Comparison of ENCODE assay signal across 14 mouse cellular contexts in the genomic region with DNA sequence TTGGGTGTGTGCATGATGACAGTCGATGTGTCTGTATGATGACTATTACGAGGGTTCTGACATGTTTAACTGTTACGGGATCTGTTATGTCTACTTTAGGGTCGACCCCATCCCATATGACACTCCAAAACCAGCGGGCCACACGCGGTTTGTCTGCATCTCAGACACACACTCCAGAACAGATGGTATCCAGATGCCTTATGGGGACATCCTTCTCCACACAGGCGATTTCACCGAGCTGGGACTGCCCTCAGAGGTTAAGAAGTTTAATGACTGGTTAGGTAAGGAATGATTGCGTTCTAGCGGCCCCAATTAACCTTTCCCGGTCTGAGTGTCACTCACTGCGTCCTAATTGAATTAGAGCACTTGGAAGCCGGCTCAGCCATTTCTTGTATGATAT. TPM values are rescaled to one million over a fixed set of nuclear protein-coding genes. Genes with fewer than 3 reads are reported as not detected.
DNase-seq lines count a peak whose midpoint lies in the region; ATAC-seq and TF ChIP-seq lines count a peak whose summit lies in the region.
"Had no signal": no experiment of that assay in that cellular context is flagged by ENCODE, and none has a peak within 500 bp of the region (broad histone marks: within the 10 kb centered on the region; RNA-seq: fewer than 3 reads in every experiment).

No protein-coding gene starts in this region.

- H3K4me3 ChIP-seq in intestine, embryonic 14.5 days (ENCODE audit: low read depth, low read length), result no peak overlapping the region
- no peak overlapping the region for H3K4me3 ChIP-seq in intestine, postnatal 0 days (ENCODE audit: low read depth, low read length)
- no peak overlapping the region for H3K4me3 ChIP-seq in hindbrain, embryonic 13.5 days
- no peak overlapping the region for H3K4me3 ChIP-seq in neural tube, embryonic 13.5 days
- H3K4me3 ChIP-seq: erythroblast, embryonic 14.5 days; lung, embryonic 15.5 days had no signal

- WGBS in intestine, embryonic 14.5 days, result 51% methylated on average over 14 of the region's 14 CpGs
- WGBS in intestine, postnatal 0 days, result 75% methylated on average over 14 of the region's 14 CpGs
- 53% methylated on average over 14 of the region's 14 CpGs for WGBS in hindbrain, embryonic 13.5 days
- 51% methylated on average over 14 of the region's 14 CpGs for WGBS in neural tube, embryonic 13.5 days

- no peak overlapping the region for H3K4me2 ChIP-seq in intestine, embryonic 14.5 days (ENCODE audit: low read length)
- no peak overlapping the region for H3K4me2 ChIP-seq in intestine, postnatal 0 days (replicated peaks; ENCODE audit: low read depth)
- H3K4me2 ChIP-seq in hindbrain, embryonic 13.5 days, result no peak overlapping the region
- no peak overlapping the region for H3K4me2 ChIP-seq in neural tube, embryonic 13.5 days
- H3K4me2 ChIP-seq: heart, embryonic 11.5 days; lung, embryonic 15.5 days had no signal

- no peak for TF ChIP-seq CTCF in intestine, postnatal 0 days (IDR thresholded peaks at IDR 0.05; ENCODE audit: low read depth)

- H3K36me3 ChIP-seq in intestine, embryonic 14.5 days (ENCODE audit: control insufficient read depth, insufficient read depth, low read length), result peaks cover 9% of the 10 kb centered on the region; the same call in 1 of the 2 replicates
- no peaks in the 10 kb centered on the region for H3K36me3 ChIP-seq in intestine, postnatal 0 days (ENCODE audit: control insufficient read depth, insufficient read depth)
- no peaks in the 10 kb centered on the region for H3K36me3 ChIP-seq in hindbrain, embryonic 13.5 days
- peaks cover 5% of the 10 kb centered on the region; the same call in 1 of the 2 replicates for H3K36me3 ChIP-seq in neural tube, embryonic 13.5 days
- H3K36me3 ChIP-seq: lung, embryonic 15.5 days had no signal

- no peaks in the 10 kb centered on the region for H3K27me3 ChIP-seq in intestine, embryonic 14.5 days (replicated peaks; ENCODE audit: control insufficient read depth, insufficient read depth, low read length)
- no peaks in the 10 kb centered on the region for H3K27me3 ChIP-seq in intestine, postnatal 0 days (replicated peaks; ENCODE audit: control insufficient read depth, insufficient read depth, low read length)
- H3K27me3 ChIP-seq in hindbrain, embryonic 13.5 days, result no peaks in the 10 kb centered on the region
- no peaks in the 10 kb centered on the region for H3K27me3 ChIP-seq in neural tube, embryonic 13.5 days
- H3K27me3 ChIP-seq: lung, embryonic 15.5 days had no signal

- no peak overlapping the region for H3K27ac ChIP-seq in intestine, embryonic 14.5 days (ENCODE audit: low read depth)
- no peak overlapping the region for H3K27ac ChIP-seq in intestine, postnatal 0 days (ENCODE audit: low read depth, low read length)
- H3K27ac ChIP-seq in hindbrain, embryonic 13.5 days, result peak overlapping the region; percentile 52; the same call in 1 of the 2 replicates
- H3K27ac ChIP-seq in neural tube, embryonic 13.5 days (replicated peaks), result peak overlapping the region; percentile 59
- H3K27ac ChIP-seq: lung, embryonic 15.5 days had no signal

- peak; percentile 45 for DNase-seq in intestine, embryonic 14.5 days (ENCODE audit: low spot score)
- peak; percentile 76 for DNase-seq in embryo, embryonic 11 days
- DNase-seq in ovary, postnatal 14 days (ENCODE audit: low spot score), result no peak
- no peak for DNase-seq in kidney, postnatal 14 days
- DNase-seq: adrenal gland, postnatal 36 days; cerebellum, postnatal 36 days; heart, postnatal 4 days; kidney, adult 9 months had no signal

- H3K9ac ChIP-seq in intestine, embryonic 14.5 days (ENCODE audit: low read length), result no peak overlapping the region
- no peak overlapping the region for H3K9ac ChIP-seq in intestine, postnatal 0 days (ENCODE audit: low read depth, low read length)
- no peak overlapping the region for H3K9ac ChIP-seq in hindbrain, embryonic 13.5 days
- no peak overlapping the region for H3K9ac ChIP-seq in neural tube, embryonic 13.5 days
- H3K9ac ChIP-seq: lung, embryonic 15.5 days had no signal

- ATAC-seq in intestine, embryonic 14.5 days (replicated peaks; ENCODE audit: low FRiP score, low TSS enrichment, low read depth), result no peak
- ATAC-seq in intestine, postnatal 0 days, result no peak
- no peak for ATAC-seq in hindbrain, embryonic 13.5 days (ENCODE audit: low FRiP score)
- no peak; the same call in 1 of the 2 replicates for ATAC-seq in neural tube, embryonic 13.5 days (ENCODE audit: low read depth)

- H3K9me3 ChIP-seq in intestine, embryonic 14.5 days (ENCODE audit: control insufficient read depth, low read length), result no peaks in the 10 kb centered on the region
- no peaks in the 10 kb centered on the region for H3K9me3 ChIP-seq in intestine, postnatal 0 days (ENCODE audit: control insufficient read depth)
- no peaks in the 10 kb centered on the region for H3K9me3 ChIP-seq in hindbrain, embryonic 13.5 days
- H3K9me3 ChIP-seq in neural tube, embryonic 13.5 days, result no peaks in the 10 kb centered on the region
- H3K9me3 ChIP-seq: lung, embryonic 15.5 days had no signal

- H3K4me1 ChIP-seq in intestine, embryonic 14.5 days (replicated peaks; ENCODE audit: control insufficient read depth, insufficient read depth, low read length), result no peaks in the 10 kb centered on the region
- H3K4me1 ChIP-seq in intestine, postnatal 0 days (replicated peaks; ENCODE audit: control insufficient read depth, insufficient read depth, low read length), result no peaks in the 10 kb centered on the region
- peaks cover 30% of the 10 kb centered on the region for H3K4me1 ChIP-seq in hindbrain, embryonic 13.5 days (replicated peaks)
- H3K4me1 ChIP-seq in neural tube, embryonic 13.5 days (replicated peaks), result peaks cover 46% of the 10 kb centered on the region

RNA-seq across cellular contexts. Expression of a gene that starts 51.5 kb away (rescaled TPM):
- 45.6 and 54.7 TPM in 2 replicates for polyA plus RNA-seq in intestine, embryonic 14.5 days (2014; fragmentation: Nextera tagmentation; extraction: Ambion mirVana)
- 8.0 and 8.2 TPM in 2 replicates for polyA plus RNA-seq in intestine, postnatal 0 days (2015; fragmentation: Nextera tagmentation; extraction: Ambion mirVana)
- polyA plus RNA-seq in hindbrain, embryonic 13.5 days (2015; fragmentation: Nextera tagmentation; extraction: Ambion mirVana), result 144 and 147 TPM in 2 replicates
- 199 and 206 TPM in 2 replicates for polyA plus RNA-seq in neural tube, embryonic 13.5 days (2015; fragmentation: Nextera tagmentation; extraction: Ambion mirVana)
- polyA plus RNA-seq: erythroblast, embryonic 14.5 days had no signal

Comparison
In these comparisons a context has a peak if more than half of its experiments do, and no peak if none do; other contexts are left out.
1. DNase-seq: peak in intestine, embryonic 14.5 days (single experiment) and embryo, embryonic 11 days (single experiment); none in ovary, postnatal 14 days (single experiment) and kidney, postnatal 14 days (single experiment).
2. H3K27ac ChIP-seq: peak in hindbrain, embryonic 13.5 days (single experiment) and neural tube, embryonic 13.5 days (single experiment); none in intestine, embryonic 14.5 days (single experiment) and intestine, postnatal 0 days (single experiment).